Mouse (Mus musculus) ovary, adult 18-20 months (tissue): ENCODE data around the gene Klrc3.
"Not testable (repeated sequence)": the region's sequence is repeated elsewhere in the genome, so short reads cannot be mapped to it uniquely, and the experiment has no call there.

Experiments used
- DNase-seq: peaks from one replicate; pipeline ENCODE4 v3.0.0; 2022; ENCODE audit warnings: low spot score, mixed read lengths

The Klrc3 gene

GRCm38 (mm10) chr6:129643237-129643636 is at the start of gene Klrc3:
Gene Klrc3 (minus strand): TSS chr6:129643337.
- not testable (repeated sequence) for DNase-seq

- DNase-seq = not testable (repeated sequence)
Observed at GRCm38 (mm10) chr6:129691436-129691835, 48.3 kb upstream of the Klrc3 start.

- DNase-seq = no peak
Observed at GRCm38 (mm10) chr6:129680379-129680778, 37.2 kb upstream of the Klrc3 start.

GRCm38 (mm10) chr6:129678873-129679272 is 35.7 kb upstream of the Klrc3 start, which contains the start of gene Klrc1:
Gene Klrc1 (minus strand): TSS chr6:129678973.
- DNase-seq = no peak

- not testable (repeated sequence) for DNase-seq
Observed at GRCm38 (mm10) chr6:129661301-129661700, 18.2 kb upstream of the Klrc3 start.

GRCm38 (mm10) chr6:129660589-129660988 is 17.5 kb upstream of the Klrc3 start, which contains the start of gene Klrc2:
Gene Klrc2 (minus strand): TSS chr6:129660689.
- DNase-seq = not testable (repeated sequence)

- DNase-seq = not testable (repeated sequence)
Observed at GRCm38 (mm10) chr6:129644054-129644453, 917 bp upstream of the Klrc3 start.

GRCm38 (mm10) chr6:129631046-129631445 is 12.1 kb downstream of the Klrc3 start:
- not testable (repeated sequence) for DNase-seq

GRCm38 (mm10) chr6:129623735-129624134 is 19.4 kb downstream of the Klrc3 start, which contains the start of gene Klrk1:
Gene Klrk1 (minus strand): TSS chr6:129623864.
- no peak for DNase-seq

- DNase-seq = no peak
Observed at GRCm38 (mm10) chr6:129608372-129608771, 34.8 kb downstream of the Klrc3 start.

- no peak for DNase-seq
Observed at GRCm38 (mm10) chr6:129591508-129591907, 51.6 kb downstream of the Klrc3 start, which contains the start of gene Klrd1. Gene Klrd1 (plus strand): TSS chr6:129591782.
